Mouse (Mus musculus): Measurements from ENCODE around the gene Adi1. TPM values are rescaled to one million over a fixed set of nuclear protein-coding genes. Genes with fewer than 3 reads are reported as not detected.

Adi1 gene
- polyA plus RNA-seq, 1 experiment from 2014 or later, result 46.3 TPM

DNA sequence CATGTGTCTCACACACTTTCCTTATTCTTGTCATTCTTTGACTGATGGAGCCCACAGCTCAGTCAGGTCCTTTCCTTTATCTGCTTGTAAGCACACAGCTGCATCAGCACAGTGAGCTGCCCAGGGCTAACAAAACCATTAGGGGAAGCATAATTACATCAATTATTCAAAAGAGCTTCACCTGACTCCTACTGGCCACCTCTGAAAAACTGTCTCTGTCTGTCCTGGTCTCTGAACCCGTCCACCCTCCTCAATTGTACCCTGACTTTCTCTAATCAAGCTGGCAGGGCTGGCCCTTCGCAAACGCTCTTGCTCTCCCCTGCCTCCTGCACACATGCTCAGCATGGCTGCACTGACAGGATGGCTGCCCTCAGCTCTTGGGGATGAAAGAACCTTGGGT, 49.3 kb downstream of the Adi1 start:
- H3K36me3 ChIP-seq, result peaks cover 50% of the 10 kb centered on the region
- H3K27me3 ChIP-seq, result no peaks in the 10 kb centered on the region
- H3K9me3 ChIP-seq (replicated peaks), result no peaks in the 10 kb centered on the region
- H3K4me2 ChIP-seq (replicated peaks), result no peak overlapping the region
- no peak for ATAC-seq (ENCODE audit: low FRiP score)
- 65% methylated on average over 3 of the region's 3 CpGs for WGBS
- no peak overlapping the region for H3K4me3 ChIP-seq
- peak overlapping the region; percentile 31 for H3K27ac ChIP-seq
- H3K4me1 ChIP-seq, result no peaks in the 10 kb centered on the region
- H3K9ac ChIP-seq, result no peak overlapping the region

DNA sequence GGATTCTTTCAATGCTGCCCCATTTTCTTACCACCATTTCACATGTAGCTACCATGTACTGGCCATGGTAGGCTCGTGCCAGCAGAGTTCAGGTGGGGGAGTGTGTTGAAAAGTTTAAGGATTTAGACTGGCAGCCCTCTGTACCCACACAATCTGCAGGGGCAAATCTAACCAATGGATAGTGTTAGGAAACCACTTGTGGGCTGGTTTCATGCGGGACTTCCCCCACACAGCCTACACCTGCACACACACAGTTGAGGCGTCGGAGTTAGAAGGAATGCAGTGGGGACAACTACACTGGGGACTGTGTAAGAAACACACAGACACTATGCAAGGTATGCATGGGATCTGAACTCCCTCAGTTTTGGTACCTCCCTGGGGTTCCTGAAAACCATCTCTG, 51.2 kb downstream of the Adi1 start:
- no peak overlapping the region for H3K4me3 ChIP-seq
- H3K4me1 ChIP-seq, result no peaks in the 10 kb centered on the region
- no peaks in the 10 kb centered on the region for H3K27me3 ChIP-seq
- WGBS, result 92% methylated on average over 4 of the region's 4 CpGs
- no peaks in the 10 kb centered on the region for H3K9me3 ChIP-seq (replicated peaks)
- ATAC-seq (ENCODE audit: low FRiP score), result no peak
- H3K9ac ChIP-seq, result no peak overlapping the region
- no peak overlapping the region for H3K27ac ChIP-seq
- no peak overlapping the region for H3K4me2 ChIP-seq (replicated peaks)
- H3K36me3 ChIP-seq, result peaks cover 41% of the 10 kb centered on the region

DNA sequence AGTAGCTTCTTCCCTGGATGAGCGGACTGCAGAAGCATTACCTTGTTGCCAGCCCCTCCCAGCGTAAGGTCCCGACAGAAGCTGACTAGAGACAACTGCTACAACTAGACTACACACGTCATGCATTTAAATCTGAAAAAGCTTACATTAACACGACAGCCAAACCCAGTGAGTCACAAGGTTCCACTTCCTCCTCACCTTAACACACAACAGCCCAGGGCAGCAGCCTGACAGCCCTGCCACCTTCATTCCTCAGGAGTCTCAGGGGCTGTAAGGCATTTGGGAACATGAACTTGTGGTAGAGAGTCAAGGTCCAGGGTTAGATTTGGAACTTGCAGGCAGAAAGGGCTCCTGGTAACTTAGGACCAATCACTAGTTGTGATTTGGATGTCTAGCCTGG, 52.0 kb downstream of the Adi1 start:
- Histone ChIP-seq H3K4me3 (no peak overlapping the region), H3K4me1 (no peaks in the 10 kb centered on the region), H3K9me3 (replicated peaks) (no peaks in the 10 kb centered on the region), H3K9ac (no peak overlapping the region), H3K36me3 (peaks cover 34% of the 10 kb centered on the region), H3K4me2 (replicated peaks) (no peak overlapping the region), H3K27ac (no peak overlapping the region), H3K27me3 (no peaks in the 10 kb centered on the region)
- WGBS, result 90% methylated on average over 5 of the region's 5 CpGs
- ATAC-seq (ENCODE audit: low FRiP score), result no peak

Small RNAs within 50 kb of the gene (microRNA-seq; reads per million reads assigned to microRNA genes)
- not detected for gene Mir6937

Other genes starting within 250 kb of the Adi1 start
- 0.14 TPM in 1 of 2 replicates, not detected in the other for gene Dcdc2c, start 122.8 kb upstream of the Adi1 start, polyA plus RNA-seq (2016; fragmentation: Nextera tagmentation; extraction: Ambion mirVana)
- not detected in 2 replicates for gene Allc, start 92.7 kb upstream of the Adi1 start, polyA plus RNA-seq (2016; fragmentation: Nextera tagmentation; extraction: Ambion mirVana)
- gene Colec11, start 51.9 kb upstream of the Adi1 start, polyA plus RNA-seq (2016; fragmentation: Nextera tagmentation; extraction: Ambion mirVana), result 0.35 and 0.60 TPM in 2 replicates
- gene Rps7, start 39.3 kb upstream of the Adi1 start, polyA plus RNA-seq (2016; fragmentation: Nextera tagmentation; extraction: Ambion mirVana), result 614 and 629 TPM in 2 replicates
- 26.7 and 31.5 TPM in 2 replicates for gene Rnaseh1, start 25.6 kb upstream of the Adi1 start, polyA plus RNA-seq (2016; fragmentation: Nextera tagmentation; extraction: Ambion mirVana)
- 42.1 and 43.2 TPM in 2 replicates for gene Trappc12, start 75.2 kb downstream of the Adi1 start, polyA plus RNA-seq (2016; fragmentation: Nextera tagmentation; extraction: Ambion mirVana)
- 48.9 and 49.6 TPM in 2 replicates for gene Eipr1, start 76.6 kb downstream of the Adi1 start, polyA plus RNA-seq (2016; fragmentation: Nextera tagmentation; extraction: Ambion mirVana)